Mouse (Mus musculus): ENCODE data around the gene Mettl24. TPM values are rescaled to one million over a fixed set of nuclear protein-coding genes. Genes with fewer than 3 reads are reported as not detected.

Gene Mettl24
- polyA plus RNA-seq, 1 experiment from 2014 or later, result 1.2 TPM

DNA sequence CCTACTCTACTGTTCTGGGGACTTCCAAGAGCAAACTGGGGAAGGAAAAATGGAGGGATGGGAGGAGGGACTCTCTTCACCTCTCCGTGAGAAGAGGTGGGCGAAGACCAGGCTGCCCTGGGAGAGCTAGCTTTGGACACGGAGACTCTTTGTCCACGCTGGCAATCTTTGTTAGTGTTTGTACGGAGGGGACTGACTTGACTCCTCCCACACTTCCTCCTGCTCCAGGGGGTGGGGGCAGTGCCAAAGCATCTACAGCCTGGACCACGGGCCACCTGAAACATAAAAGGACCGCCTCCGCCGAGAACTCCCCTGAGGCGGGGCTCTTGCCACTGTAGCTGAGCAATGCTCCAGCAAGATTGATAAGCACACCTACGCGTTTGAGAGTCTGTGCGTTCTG lies 8.9 kb upstream of the Mettl24 start:
- ATAC-seq (replicated peaks; ENCODE audit: low FRiP score) (no peak), DNase-seq (ENCODE audit: low spot score) (peak; percentile 54)
- H3K4me2 ChIP-seq (ENCODE audit: low read depth, low read length, severe bottlenecking), result peak overlapping the region; percentile 38; the same call in 1 of the 2 replicates
- WGBS, result 9% methylated on average over 13 of the region's 13 CpGs
- H3K9ac ChIP-seq (ENCODE audit: low read length), result peak overlapping the region; percentile 17; the same call in 1 of the 2 replicates
- H3K27ac ChIP-seq (ENCODE audit: low read depth, low read length), result no peak overlapping the region
- peak overlapping the region; percentile 7; the same call in 1 of the 2 replicates for H3K4me3 ChIP-seq (ENCODE audit: low read depth, low read length)
- no peaks in the 10 kb centered on the region for H3K36me3 ChIP-seq (ENCODE audit: control insufficient read depth, insufficient read depth, low read length)
- no peaks in the 10 kb centered on the region for H3K27me3 ChIP-seq (ENCODE audit: control insufficient read depth, insufficient read depth, low read length)
- H3K4me1 ChIP-seq (replicated peaks; ENCODE audit: control insufficient read depth, insufficient read depth, low read length), result no peaks in the 10 kb centered on the region
- no peaks in the 10 kb centered on the region for H3K9me3 ChIP-seq (ENCODE audit: control insufficient read depth, low read length)

DNA sequence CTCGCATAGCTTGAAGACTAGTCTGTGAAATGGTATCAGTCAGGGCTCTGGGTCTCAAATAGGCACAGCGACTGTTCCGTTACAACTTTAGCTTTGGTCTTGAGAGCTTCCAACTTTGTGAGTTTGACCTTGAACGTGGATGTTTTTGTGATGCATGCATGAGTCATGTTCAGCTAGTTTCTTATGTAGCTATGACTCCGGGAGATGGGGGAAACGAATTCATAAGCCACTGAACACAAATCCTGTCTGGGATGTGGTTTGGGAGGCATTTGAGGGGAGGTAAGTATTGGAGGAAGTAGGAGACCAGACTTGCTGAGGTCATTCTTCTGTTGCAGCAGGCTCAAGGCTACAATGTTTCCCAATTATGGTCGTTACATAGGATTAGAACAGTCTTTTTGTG lies 7.2 kb upstream of the Mettl24 start:
- Histone ChIP-seq H3K36me3 (ENCODE audit: control insufficient read depth, insufficient read depth, low read length) (no peaks in the 10 kb centered on the region), H3K4me1 (replicated peaks; ENCODE audit: control insufficient read depth, insufficient read depth, low read length) (no peaks in the 10 kb centered on the region), H3K9me3 (ENCODE audit: control insufficient read depth, low read length) (no peaks in the 10 kb centered on the region), H3K4me3 (ENCODE audit: low read depth, low read length) (no peak overlapping the region), H3K9ac (ENCODE audit: low read length) (no peak overlapping the region), H3K27ac (ENCODE audit: low read depth, low read length) (no peak overlapping the region), H3K27me3 (ENCODE audit: control insufficient read depth, insufficient read depth, low read length) (no peaks in the 10 kb centered on the region), H3K4me2 (ENCODE audit: low read depth, low read length, severe bottlenecking) (no peak overlapping the region)
- no peak for DNase-seq (ENCODE audit: low spot score)
- 81% methylated on average over 7 of the region's 7 CpGs for whole genome bisulfite sequencing
- no peak for ATAC-seq (replicated peaks; ENCODE audit: low FRiP score)

DNA sequence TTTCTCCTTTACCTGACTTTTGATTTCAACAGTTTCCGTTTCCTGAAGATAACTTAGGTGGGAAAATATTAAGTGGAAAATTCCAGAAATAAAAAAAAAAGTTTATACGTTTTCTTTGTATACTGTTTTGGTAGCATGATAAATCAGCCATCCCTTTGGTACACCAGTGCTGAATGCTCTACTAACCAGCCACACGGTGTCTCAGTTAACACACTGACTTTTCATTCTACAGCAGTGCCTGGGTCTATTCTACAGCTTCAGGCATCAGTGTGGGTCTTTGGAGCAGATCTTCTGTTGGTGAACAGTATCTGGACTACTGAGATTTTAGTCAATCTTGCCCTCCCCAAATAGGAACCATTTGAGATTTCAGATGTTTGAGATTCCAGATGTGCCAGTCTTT lies 4.6 kb upstream of the Mettl24 start:
- ATAC-seq (replicated peaks; ENCODE audit: low FRiP score) (no peak), DNase-seq (ENCODE audit: low spot score) (peak; percentile 5)
- Histone ChIP-seq H3K4me3 (ENCODE audit: low read depth, low read length) (no peak overlapping the region), H3K4me1 (replicated peaks; ENCODE audit: control insufficient read depth, insufficient read depth, low read length) (0 out of 2 replicates have a peak, but pooled peaks cover 3% of the 10 kb centered on the region), H3K36me3 (ENCODE audit: control insufficient read depth, insufficient read depth, low read length) (no peaks in the 10 kb centered on the region), H3K9ac (ENCODE audit: low read length) (no peak overlapping the region), H3K27ac (ENCODE audit: low read depth, low read length) (no peak overlapping the region), H3K27me3 (ENCODE audit: control insufficient read depth, insufficient read depth, low read length) (no peaks in the 10 kb centered on the region), H3K9me3 (ENCODE audit: control insufficient read depth, low read length) (no peaks in the 10 kb centered on the region), H3K4me2 (ENCODE audit: low read depth, low read length, severe bottlenecking) (no peak overlapping the region)
- WGBS, result 82% methylated on average over 3 of the region's 3 CpGs

DNA sequence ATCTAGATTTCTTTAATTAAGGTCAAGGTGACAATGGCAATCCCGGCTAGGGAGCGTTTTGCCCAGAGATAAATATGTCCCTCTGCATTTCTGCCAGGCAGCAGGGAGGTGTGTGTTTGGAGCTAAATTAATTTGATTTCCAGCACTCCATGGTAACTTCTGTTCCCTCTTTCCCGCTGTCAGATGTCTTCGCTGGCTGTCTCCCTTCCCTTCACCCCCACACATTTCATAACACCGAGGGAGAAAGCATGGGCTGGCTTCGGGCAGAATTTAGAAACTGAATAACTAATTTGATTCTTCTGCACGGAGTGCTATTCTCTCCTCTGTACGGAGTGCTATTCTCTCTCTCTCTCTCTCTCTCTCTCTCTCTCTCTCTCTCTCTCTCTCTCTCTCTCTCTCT lies 612 bp upstream of the Mettl24 start:
- Histone ChIP-seq H3K4me2 (ENCODE audit: low read depth, low read length, severe bottlenecking) (peak overlapping the region; percentile 96; the same call in 1 of the 2 replicates), H3K4me3 (ENCODE audit: low read depth, low read length) (0 out of 2 replicates have a peak overlapping the region, but pooled peaks have one; percentile 48), H3K27me3 (ENCODE audit: control insufficient read depth, insufficient read depth, low read length) (no peaks in the 10 kb centered on the region), H3K9ac (ENCODE audit: low read length) (no peak overlapping the region), H3K27ac (ENCODE audit: low read depth, low read length) (no peak overlapping the region), H3K36me3 (ENCODE audit: control insufficient read depth, insufficient read depth, low read length) (no peaks in the 10 kb centered on the region), H3K4me1 (replicated peaks; ENCODE audit: control insufficient read depth, insufficient read depth, low read length) (peaks cover 3% of the 10 kb centered on the region; the same call in 1 of the 2 replicates), H3K9me3 (ENCODE audit: control insufficient read depth, low read length) (no peaks in the 10 kb centered on the region)
- DNase-seq (ENCODE audit: low spot score) (no peak), ATAC-seq (replicated peaks; ENCODE audit: low FRiP score) (no peak)
- WGBS, result 30% methylated on average over 8 of the region's 8 CpGs

DNA sequence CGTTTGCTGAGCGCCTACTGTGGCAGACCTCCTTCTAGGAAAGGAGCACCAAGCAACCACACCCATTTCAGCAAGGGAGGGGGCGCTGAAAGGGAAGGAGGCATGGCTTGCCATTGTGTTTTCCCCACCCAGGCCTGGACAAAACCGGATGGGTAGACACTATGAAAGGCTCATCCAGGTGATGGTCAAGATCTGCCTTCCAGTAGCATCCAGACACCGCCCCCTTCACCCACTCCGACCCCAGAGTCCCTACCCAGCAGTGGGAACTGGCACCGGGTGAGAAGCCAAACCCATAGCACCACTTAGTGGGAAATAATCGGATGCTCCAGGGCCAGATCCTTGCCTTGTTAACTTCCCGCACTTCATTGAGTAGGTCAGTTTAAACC lies 779 bp downstream of the Mettl24 start:
- H3K9me3 ChIP-seq (ENCODE audit: control insufficient read depth, low read length), result no peaks in the 10 kb centered on the region
- no peak overlapping the region for H3K9ac ChIP-seq (ENCODE audit: low read length)
- no peaks in the 10 kb centered on the region for H3K27me3 ChIP-seq (ENCODE audit: control insufficient read depth, insufficient read depth, low read length)
- 57% methylated on average over 9 of the region's 9 CpGs for WGBS
- DNase-seq (ENCODE audit: low spot score) (peak; percentile 52), ATAC-seq (replicated peaks; ENCODE audit: low FRiP score) (0 out of 2 replicates have a peak, but pooled peaks have one; percentile 10)
- H3K4me2 ChIP-seq (ENCODE audit: low read depth, low read length, severe bottlenecking), result peak overlapping the region; percentile 96
- H3K36me3 ChIP-seq (ENCODE audit: control insufficient read depth, insufficient read depth, low read length), result no peaks in the 10 kb centered on the region
- peak overlapping the region; percentile 48; the same call in 1 of the 2 replicates for H3K4me3 ChIP-seq (ENCODE audit: low read depth, low read length)
- H3K4me1 ChIP-seq (replicated peaks; ENCODE audit: control insufficient read depth, insufficient read depth, low read length), result peaks cover 3% of the 10 kb centered on the region; the same call in 1 of the 2 replicates
- no peak overlapping the region for H3K27ac ChIP-seq (ENCODE audit: low read depth, low read length)

DNA sequence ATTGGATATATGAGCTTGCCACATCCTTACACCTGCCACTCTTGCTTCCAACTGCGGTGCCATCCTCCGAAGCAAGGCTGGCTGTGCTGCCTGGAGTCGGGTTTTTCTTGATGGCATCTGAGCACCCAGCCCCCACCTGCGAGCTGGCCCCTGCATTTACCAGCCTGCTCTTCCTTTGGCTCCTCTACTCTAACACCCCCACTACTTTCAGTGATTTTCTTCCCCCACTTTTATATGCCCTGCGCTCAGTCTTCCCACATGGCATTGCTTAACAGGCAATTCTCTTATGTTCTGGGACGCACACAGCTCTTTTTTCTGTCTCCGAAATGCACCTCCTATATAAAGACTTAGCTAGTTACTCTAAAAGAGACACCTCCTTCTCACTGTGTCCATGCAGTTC lies 1.2 kb downstream of the Mettl24 start:
- 94% methylated on average over 7 of the region's 7 CpGs for WGBS
- DNase-seq (ENCODE audit: low spot score) (no peak), ATAC-seq (replicated peaks; ENCODE audit: low FRiP score) (no peak)
- Histone ChIP-seq H3K27ac (ENCODE audit: low read depth, low read length) (no peak overlapping the region), H3K4me1 (replicated peaks; ENCODE audit: control insufficient read depth, insufficient read depth, low read length) (peaks cover 3% of the 10 kb centered on the region; the same call in 1 of the 2 replicates), H3K27me3 (ENCODE audit: control insufficient read depth, insufficient read depth, low read length) (no peaks in the 10 kb centered on the region), H3K4me2 (ENCODE audit: low read depth, low read length, severe bottlenecking) (no peak overlapping the region), H3K9me3 (ENCODE audit: control insufficient read depth, low read length) (no peaks in the 10 kb centered on the region), H3K36me3 (ENCODE audit: control insufficient read depth, insufficient read depth, low read length) (no peaks in the 10 kb centered on the region), H3K9ac (ENCODE audit: low read length) (no peak overlapping the region), H3K4me3 (ENCODE audit: low read depth, low read length) (no peak overlapping the region)

DNA sequence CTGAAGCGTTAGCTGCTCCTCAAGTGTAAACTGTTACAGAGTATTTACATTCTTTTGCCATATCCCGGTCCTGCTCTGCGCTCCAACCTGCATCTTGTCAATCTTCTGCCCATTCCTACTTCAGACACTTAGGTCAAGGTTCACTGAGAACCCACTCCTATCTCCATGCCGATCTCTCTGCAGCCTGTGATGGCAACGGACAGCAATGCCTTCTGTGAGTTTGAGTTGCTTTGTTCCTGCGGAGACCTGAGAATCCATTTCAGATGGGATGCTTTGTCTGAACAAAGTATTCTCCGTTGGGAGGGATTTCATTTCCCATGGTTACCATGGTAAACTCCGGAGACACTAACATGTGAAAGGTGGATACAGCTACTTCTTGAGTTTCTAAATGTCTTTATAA lies 2.6 kb downstream of the Mettl24 start:
- ATAC-seq (replicated peaks; ENCODE audit: low FRiP score) (no peak), DNase-seq (ENCODE audit: low spot score) (no peak)
- Histone ChIP-seq H3K27ac (ENCODE audit: low read depth, low read length) (no peak overlapping the region), H3K4me3 (ENCODE audit: low read depth, low read length) (no peak overlapping the region), H3K36me3 (ENCODE audit: control insufficient read depth, insufficient read depth, low read length) (no peaks in the 10 kb centered on the region), H3K9me3 (ENCODE audit: control insufficient read depth, low read length) (no peaks in the 10 kb centered on the region), H3K27me3 (ENCODE audit: control insufficient read depth, insufficient read depth, low read length) (no peaks in the 10 kb centered on the region), H3K4me1 (replicated peaks; ENCODE audit: control insufficient read depth, insufficient read depth, low read length) (peaks cover 3% of the 10 kb centered on the region; the same call in 1 of the 2 replicates), H3K9ac (ENCODE audit: low read length) (no peak overlapping the region), H3K4me2 (ENCODE audit: low read depth, low read length, severe bottlenecking) (no peak overlapping the region)
- 64% methylated on average over 8 of the region's 8 CpGs for WGBS

DNA sequence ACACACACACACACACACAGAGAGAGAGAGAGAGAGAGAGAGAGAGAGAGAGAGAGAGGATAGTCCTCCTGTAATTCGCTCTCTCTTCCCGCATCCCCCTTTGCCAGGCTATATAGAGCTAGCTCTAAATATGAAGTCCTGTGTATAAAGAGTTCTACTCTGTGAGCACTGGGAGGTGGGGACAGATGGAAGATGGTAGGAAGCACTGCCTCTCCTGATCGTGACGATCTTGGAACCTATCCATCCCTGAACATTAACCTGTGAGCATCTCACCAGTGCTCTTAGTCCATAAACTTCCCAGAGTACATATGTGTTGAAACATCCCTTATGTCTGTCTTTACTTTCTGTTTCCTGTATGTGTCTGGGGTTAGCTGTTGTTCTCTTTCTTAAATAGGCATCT lies 3.9 kb downstream of the Mettl24 start:
- no peak overlapping the region for H3K4me2 ChIP-seq (ENCODE audit: low read depth, low read length, severe bottlenecking)
- WGBS, result 97% methylated on average over 4 of the region's 4 CpGs
- no peak for ATAC-seq (replicated peaks; ENCODE audit: low FRiP score)

DNA sequence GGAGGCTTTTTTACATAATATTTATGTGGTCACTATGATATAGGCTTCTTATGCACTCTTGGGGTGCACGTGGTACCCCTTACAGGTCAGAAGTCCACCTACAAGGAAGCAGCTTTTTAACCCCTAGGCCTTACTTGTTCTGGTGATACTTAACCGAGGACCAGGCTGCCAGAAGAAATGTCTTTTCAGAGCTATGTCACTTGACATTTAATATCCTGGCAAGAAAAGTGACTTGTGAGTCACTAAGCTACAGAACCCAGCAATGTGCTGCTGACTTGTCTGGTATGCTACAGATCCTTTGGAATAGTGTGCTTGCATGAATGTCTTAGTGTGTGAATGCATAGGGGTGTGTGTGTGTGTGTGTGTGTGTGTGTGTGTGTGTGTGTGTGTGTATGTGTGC lies 4.3 kb downstream of the Mettl24 start:
- H3K4me3 ChIP-seq (ENCODE audit: low read depth, low read length), result no peak overlapping the region
- no peak for DNase-seq (ENCODE audit: low spot score)
- H3K36me3 ChIP-seq (ENCODE audit: control insufficient read depth, insufficient read depth, low read length), result no peaks in the 10 kb centered on the region
- WGBS, result 85% methylated on average over 2 of the region's 2 CpGs
- no peak overlapping the region for H3K9ac ChIP-seq (ENCODE audit: low read length)
- H3K4me1 ChIP-seq (replicated peaks; ENCODE audit: control insufficient read depth, insufficient read depth, low read length), result peaks cover 3% of the 10 kb centered on the region; the same call in 1 of the 2 replicates
- ATAC-seq (replicated peaks; ENCODE audit: low FRiP score), result no peak
- H3K27me3 ChIP-seq (ENCODE audit: control insufficient read depth, insufficient read depth, low read length), result no peaks in the 10 kb centered on the region
- H3K9me3 ChIP-seq (ENCODE audit: control insufficient read depth, low read length), result no peaks in the 10 kb centered on the region
- H3K27ac ChIP-seq (ENCODE audit: low read depth, low read length), result no peak overlapping the region
- H3K4me2 ChIP-seq (ENCODE audit: low read depth, low read length, severe bottlenecking), result no peak overlapping the region

More for the DNA sequence above, 3.9 kb downstream of the Mettl24 start:
- Histone ChIP-seq H3K27ac (ENCODE audit: low read depth, low read length) (no peak overlapping the region), H3K4me3 (ENCODE audit: low read depth, low read length) (no peak overlapping the region), H3K9ac (ENCODE audit: low read length) (no peak overlapping the region), H3K4me1 (replicated peaks; ENCODE audit: control insufficient read depth, insufficient read depth, low read length) (peaks cover 3% of the 10 kb centered on the region; the same call in 1 of the 2 replicates), H3K36me3 (ENCODE audit: control insufficient read depth, insufficient read depth, low read length) (no peaks in the 10 kb centered on the region), H3K9me3 (ENCODE audit: control insufficient read depth, low read length) (no peaks in the 10 kb centered on the region), H3K27me3 (ENCODE audit: control insufficient read depth, insufficient read depth, low read length) (no peaks in the 10 kb centered on the region)
- no peak for DNase-seq (ENCODE audit: low spot score)

Measured in forebrain, embryonic 11.5 days (tissue).